ENCODE assay signal across 8 mouse cellular contexts in genomic region chr3:88536103-88536930, GRCm38 (mm10). TPM values are rescaled to one million over a fixed set of nuclear protein-coding genes. Genes with fewer than 3 reads are reported as not detected.
A peak's percentile ranks its signal among the peaks of the same experiment; 100 is the strongest.
DNase-seq lines count a peak whose midpoint lies in the region; ATAC-seq and TF ChIP-seq lines count a peak whose summit lies in the region.

No protein-coding gene starts in this region.

- TF ChIP-seq CTCF in lung, adult 2 months (IDR thresholded peaks at IDR 0.05; ENCODE audit: insufficient read depth, low read length) = no peak

- H3K4me3 ChIP-seq in hindbrain, embryonic 11.5 days (ENCODE audit: low read depth, low read length) = peak overlapping the region; percentile 94
- H3K4me3 ChIP-seq in lung, adult 2 months (replicated peaks; ENCODE audit: extremely low read depth, low read depth, low read length) = peak overlapping the region; percentile 72

- 7% methylated on average over 58 of the region's 64 CpGs for WGBS in hindbrain, embryonic 11.5 days
- WGBS in lung, adult 2 months = 17% methylated on average over 64 of the region's 64 CpGs

- ATAC-seq in hindbrain, embryonic 11.5 days (ENCODE audit: low FRiP score) = no peak
- no peak for ATAC-seq in inflammation-experienced regulatory T-cells, adult 6 months

- H3K27ac ChIP-seq in hindbrain, embryonic 11.5 days (ENCODE audit: low read depth, low read length) = peak overlapping the region; percentile 52; the same call in 1 of the 2 replicates

- H3K4me1 ChIP-seq in hindbrain, embryonic 11.5 days (replicated peaks; ENCODE audit: control insufficient read depth, insufficient read depth, low read length) = peaks cover 38% of the 10 kb centered on the region
- peaks cover 7% of the 10 kb centered on the region; the same call in 1 of the 2 replicates for H3K4me1 ChIP-seq in lung, adult 2 months (ENCODE audit: control insufficient read depth, insufficient read depth, low read length)

- no peaks in the 10 kb centered on the region for H3K27me3 ChIP-seq in hindbrain, embryonic 11.5 days (ENCODE audit: control insufficient read depth, insufficient read depth, low read length)

- peaks cover 15% of the 10 kb centered on the region for H3K36me3 ChIP-seq in hindbrain, embryonic 11.5 days (ENCODE audit: control insufficient read depth, insufficient read depth, low read length)

- TF ChIP-seq POLR2A in lung, adult 2 months (IDR thresholded peaks at IDR 0.05; ENCODE audit: borderline replicate concordance, extremely low read depth, low read depth, low read length) = peak; percentile 90

- peak; percentile 88 for DNase-seq in adrenal gland, adult 2 months
- DNase-seq in cerebellum, postnatal 10 days = peak; percentile 81 to 82
- DNase-seq in frontal cortex, postnatal 14 days (ENCODE audit: low spot score in 2 of 2) = peak; percentile 61 to 70
- peak; percentile 76 for DNase-seq in hindbrain, embryonic 11.5 days (ENCODE audit: low spot score)
- peak; percentile 53 for DNase-seq in layer of hippocampus, adult 9-10 months (ENCODE audit: low spot score)
- DNase-seq in lung, adult 2 months = peak; percentile 84
- DNase-seq in retina, embryonic 14.5 days (ENCODE audit: low spot score) = peak; percentile 71

- H3K4me2 ChIP-seq in hindbrain, embryonic 11.5 days (replicated peaks; ENCODE audit: low read depth, low read length) = peak overlapping the region; percentile 93

- no peaks in the 10 kb centered on the region for H3K9me3 ChIP-seq in hindbrain, embryonic 11.5 days (ENCODE audit: control insufficient read depth, low read length)

- peak overlapping the region; percentile 51 for H3K9ac ChIP-seq in hindbrain, embryonic 11.5 days (ENCODE audit: low read depth, low read length)

RNA-seq across cellular contexts. Expression of gene Mex3a, which starts 4.1 kb away (rescaled TPM):
- total RNA-seq in adrenal gland, adult 2 months (2021) = 1 to 10 TPM; 2.3 to 3.2 TPM
- 1.7 and 2.1 TPM in 2 replicates for polyA plus RNA-seq in adrenal gland, adult 2 months (2012; rRNA removed)
- polyA plus RNA-seq in hindbrain, embryonic 11.5 days (2014; fragmentation: Nextera tagmentation; extraction: Ambion mirVana) = 45.9 and 51.9 TPM in 2 replicates
- 0.53 and 0.84 TPM in 2 replicates for polyA plus RNA-seq in lung, adult 2 months (2012; rRNA removed)
- polyA plus RNA-seq in inflammation-experienced regulatory T-cells, adult 6 months (2017; shearing (Covaris generic)) = under 1 TPM; 0.17 to 0.20 (median 0.18) TPM

RNA-seq across cellular contexts. Expression of gene Rab25, which starts 11.8 kb away (rescaled TPM):
- not detected for total RNA-seq in adrenal gland, adult 2 months (2021)
- polyA plus RNA-seq in adrenal gland, adult 2 months (2012; rRNA removed) = 0.09 and 0.10 TPM in 2 replicates
- polyA plus RNA-seq in hindbrain, embryonic 11.5 days (2014; fragmentation: Nextera tagmentation; extraction: Ambion mirVana) = 1.1 and 1.8 TPM in 2 replicates
- polyA plus RNA-seq in lung, adult 2 months (2012; rRNA removed) = 53.0 and 105 TPM in 2 replicates
- not detected for polyA plus RNA-seq in inflammation-experienced regulatory T-cells, adult 6 months (2017; shearing (Covaris generic))

RNA-seq across cellular contexts. Expression of gene Lamtor2, which starts 16.6 kb away (rescaled TPM):
- total RNA-seq in adrenal gland, adult 2 months (2021) = 100 to 1,000 TPM; 153 to 154 TPM
- 107 and 117 TPM in 2 replicates for polyA plus RNA-seq in adrenal gland, adult 2 months (2012; rRNA removed)
- polyA plus RNA-seq in hindbrain, embryonic 11.5 days (2014; fragmentation: Nextera tagmentation; extraction: Ambion mirVana) = 76.1 and 93.9 TPM in 2 replicates
- polyA plus RNA-seq in lung, adult 2 months (2012; rRNA removed) = 116 and 135 TPM in 2 replicates
- polyA plus RNA-seq in inflammation-experienced regulatory T-cells, adult 6 months (2017; shearing (Covaris generic)) = 100 to 1,000 TPM; 149 to 189 (median 187) TPM

RNA-seq across cellular contexts. Expression of gene Ubqln4, which starts 17.2 kb away (rescaled TPM):
- total RNA-seq in adrenal gland, adult 2 months (2021) = 100 to 1,000 TPM in 1 of 2 experiments, 10 to 100 TPM in 1; 61.1 to 100 TPM
- 77.9 and 96.2 TPM in 2 replicates for polyA plus RNA-seq in adrenal gland, adult 2 months (2012; rRNA removed)
- polyA plus RNA-seq in hindbrain, embryonic 11.5 days (2014; fragmentation: Nextera tagmentation; extraction: Ambion mirVana) = 62.6 and 66.3 TPM in 2 replicates
- polyA plus RNA-seq in lung, adult 2 months (2012; rRNA removed) = 47.0 and 52.6 TPM in 2 replicates
- polyA plus RNA-seq in inflammation-experienced regulatory T-cells, adult 6 months (2017; shearing (Covaris generic)) = 10 to 100 TPM in 2 of 3 experiments, 1 to 10 TPM in 1; 9.8 to 15.5 (median 12.1) TPM

RNA-seq across cellular contexts. Expression of gene Lmna, which starts 26.6 kb away (rescaled TPM):
- total RNA-seq in adrenal gland, adult 2 months (2021) = 100 to 1,000 TPM in 1 of 2 experiments, 10 to 100 TPM in 1; 78.2 to 158 TPM
- polyA plus RNA-seq in adrenal gland, adult 2 months (2012; rRNA removed) = 170 and 236 TPM in 2 replicates
- 22.5 and 22.8 TPM in 2 replicates for polyA plus RNA-seq in hindbrain, embryonic 11.5 days (2014; fragmentation: Nextera tagmentation; extraction: Ambion mirVana)
- polyA plus RNA-seq in lung, adult 2 months (2012; rRNA removed) = 257 and 302 TPM in 2 replicates
- polyA plus RNA-seq in inflammation-experienced regulatory T-cells, adult 6 months (2017; shearing (Covaris generic)) = 1 to 10 TPM; 2.6 to 8.0 (median 4.0) TPM

Comparison
In these comparisons a context has a peak if more than half of its experiments do, and no peak if none do; other contexts are left out.
1. RNA of gene Mex3a, which starts 4.1 kb away (polyA plus RNA-seq): 45.9 to 51.9 TPM in hindbrain, embryonic 11.5 days; 1.7 to 2.1 TPM in adrenal gland, adult 2 months, 0.53 to 0.84 TPM in lung, adult 2 months and 0.17 to 0.20 TPM in inflammation-experienced regulatory T-cells, adult 6 months; every median in the first group is over 10 times any median in the second.
2. RNA of gene Rab25, which starts 11.8 kb away (polyA plus RNA-seq): 53.0 to 105 TPM in lung, adult 2 months; 1.1 to 1.8 TPM in hindbrain, embryonic 11.5 days, 0.09 to 0.10 TPM in adrenal gland, adult 2 months and not detected in inflammation-experienced regulatory T-cells, adult 6 months; every median in the first group is over 10 times any median in the second.
3. Peak in every context shown above with its lines, with median percentiles within 50 percentile points of each other: DNase-seq.